Mouse (Mus musculus) bone marrow macrophage, adult 2 months (primary cell): ENCODE measurements around the gene Siah3.

Source experiments
- CTCF ChIP-seq: IDR thresholded peaks from 2 replicates; pipeline ENCODE4 v1.5.1; 2012; ENCODE audit warnings: low read depth, mild to moderate bottlenecking, low read length, moderate library complexity
- POLR2A ChIP-seq: IDR thresholded peaks from 2 replicates; pipeline ENCODE4 v1.6.1; 2012; ENCODE audit warnings: mild to moderate bottlenecking, low read depth, low read length, borderline replicate concordance

DNA sequence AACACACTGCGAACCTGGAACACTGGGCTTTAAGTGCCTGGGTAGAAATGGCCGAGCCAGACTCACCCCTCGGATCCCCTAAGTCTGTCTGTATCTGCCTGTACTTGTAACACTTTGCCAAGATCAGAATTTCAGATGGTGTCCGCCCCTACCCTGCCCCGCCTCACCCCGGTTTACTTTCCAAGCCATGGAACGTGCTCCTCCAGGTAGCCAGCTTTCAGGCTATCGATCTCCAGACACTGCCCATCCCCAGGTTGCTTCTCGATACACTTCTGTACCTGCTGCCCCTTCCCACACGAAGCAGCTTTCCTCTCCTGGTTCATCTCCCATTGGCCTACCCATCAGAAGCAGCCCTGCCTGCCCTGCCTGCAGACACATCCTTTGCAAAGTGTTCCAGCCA lies 3.6 kb downstream of the Siah3 start:
- TF ChIP-seq POLR2A: no peak
- no peak for TF ChIP-seq CTCF
